Mouse (Mus musculus) lung, embryonic 14.5 days (tissue): ENCODE data around the gene Lrrc47. TPM values are rescaled to one million over a fixed set of nuclear protein-coding genes. Genes with fewer than 3 reads are reported as not detected.

Source experiments
- ATAC-seq: fragments of 200-750 bp; cut with Nextera tagmentation; 2 replicates; pipeline ENCODE4 v1.8.0; 2017; ENCODE audit warnings: mild to moderate bottlenecking, moderate TSS enrichment, moderate library complexity; ENCODE audit not compliant: insufficient read depth
- DNase-seq: peaks from one replicate; pipeline ENCODE4 v3.0.0-alpha.2; 2015
- H3K27ac ChIP-seq: fragments of 300-500 bp; sonication (generic); 2 replicates; pipeline ENCODE4 v1.5.1; 2014; ENCODE audit warnings: low read depth, mild to moderate bottlenecking, moderate library complexity
- H3K27me3 ChIP-seq: fragments of 300-500 bp; sonication (generic); 2 replicates; pipeline ENCODE4 v1.6.1; 2014; ENCODE audit warnings: low read length, control low read depth; ENCODE audit not compliant: insufficient read depth
- H3K36me3 ChIP-seq: fragments of 300-500 bp; sonication (generic); 2 replicates; pipeline ENCODE4 v1.6.1; 2014; ENCODE audit warnings: control low read depth; ENCODE audit not compliant: insufficient read depth
- H3K4me1 ChIP-seq: fragments of 300-500 bp; sonication (generic); 2 replicates; pipeline ENCODE4 v1.6.1; 2014; ENCODE audit warnings: antibody characterized with exemption, control low read depth; ENCODE audit not compliant: insufficient read depth
- H3K4me2 ChIP-seq: fragments of 300-500 bp; sonication (generic); 2 replicates; pipeline ENCODE4 v1.6.1; 2014; ENCODE audit warnings: mild to moderate bottlenecking
- H3K4me3 ChIP-seq: fragments of 300-500 bp; sonication (generic); 2 replicates; pipeline ENCODE4 v1.5.1; 2014; ENCODE audit warnings: low read depth, low read length
- H3K9ac ChIP-seq: fragments of 300-500 bp; sonication (generic); 2 replicates; pipeline ENCODE4 v1.6.1; 2014
- H3K9me3 ChIP-seq: fragments of 300-500 bp; sonication (generic); 2 replicates; pipeline ENCODE4 v1.6.1; 2016; ENCODE audit warnings: low read depth, low read length, control low read depth
- CTCF ChIP-seq: IDR thresholded peaks from 2 replicates; pipeline ENCODE4 v1.5.1; 2016; ENCODE audit warnings: antibody characterized with exemption, low read depth
- WGBS: fragments of 180-500 bp; shearing (Covaris S2); extraction: QIAGEN DNeasy Blood & Tissue Kit; methylation state at CpG from one replicate; pipeline ENCODE4 v1.1.7; 2014; 5-methylcytosine and 5-hydroxymethylcytosine counted together
- polyA plus RNA-seq: library from polyadenylated mRNA; unstranded; fragments of >200 nt; fragmentation: Nextera tagmentation; extraction: Ambion mirVana; gene quantifications from 2 replicates; pipeline ENCODE4 v1.2.1, GENCODE M21; 2014

Lrrc47 gene
- 13.2 and 13.6 TPM in 2 replicates for polyA plus RNA-seq

GRCm38 (mm10) chr4:154011646-154012089, at the start of gene Lrrc47:
Lrrc47 (plus strand) TSS chr4:154011731.
- no peak for TF ChIP-seq CTCF
- under 1% methylated on average over 57 of the region's 59 CpGs for WGBS
- H3K9me3 ChIP-seq, result no peaks in the 10 kb centered on the region
- H3K27ac ChIP-seq, result peak within 1 kb of the TSS; percentile 46; the same call in 1 of the 2 replicates
- peak; percentile 96 for ATAC-seq
- no peaks in the 10 kb centered on the region for H3K27me3 ChIP-seq
- H3K4me3 ChIP-seq, result peak within 1 kb of the TSS; percentile 99
- H3K36me3 ChIP-seq, result peaks cover 35% of the 10 kb centered on the region
- peak within 1 kb of the TSS; percentile 91 for H3K9ac ChIP-seq
- H3K4me1 ChIP-seq, result peaks cover 12% of the 10 kb centered on the region
- peak within 1 kb of the TSS; percentile 96 for H3K4me2 ChIP-seq
- peak; percentile 93 for DNase-seq

GRCm38 (mm10) chr4:153962631-153963030, 48.9 kb upstream of the Lrrc47 start:
- Histone ChIP-seq H3K9me3 (no peaks in the 10 kb centered on the region), H3K36me3 (peaks cover 66% of the 10 kb centered on the region), H3K27ac (no peak overlapping the region), H3K27me3 (no peaks in the 10 kb centered on the region), H3K4me1 (peaks cover 2% of the 10 kb centered on the region; the same call in 1 of the 2 replicates), H3K9ac (no peak overlapping the region), H3K4me3 (no peak overlapping the region), H3K4me2 (no peak overlapping the region)
- no peak for TF ChIP-seq CTCF
- no peak for ATAC-seq
- WGBS, result 80% methylated on average over 7 of the region's 7 CpGs
- no peak for DNase-seq

- WGBS, result 81% methylated on average over 5 of the region's 5 CpGs
- TF ChIP-seq CTCF, result no peak
- H3K4me2 ChIP-seq, result no peak overlapping the region
- no peaks in the 10 kb centered on the region for H3K4me1 ChIP-seq
- no peaks in the 10 kb centered on the region for H3K9me3 ChIP-seq
- DNase-seq (no peak), ATAC-seq (no peak)
- no peak overlapping the region for H3K4me3 ChIP-seq
- H3K27me3 ChIP-seq, result no peaks in the 10 kb centered on the region
- H3K36me3 ChIP-seq, result peaks cover 58% of the 10 kb centered on the region; the same call in 1 of the 2 replicates
- no peak overlapping the region for H3K27ac ChIP-seq
- H3K9ac ChIP-seq, result no peak overlapping the region
Measured at GRCm38 (mm10) chr4:153966651-153967050, 44.9 kb upstream of the Lrrc47 start.

- ATAC-seq (no peak), DNase-seq (no peak)
- Histone ChIP-seq H3K9me3 (no peaks in the 10 kb centered on the region), H3K36me3 (peaks cover 51% of the 10 kb centered on the region; the same call in 1 of the 2 replicates), H3K27ac (no peak overlapping the region), H3K4me2 (no peak overlapping the region), H3K4me1 (no peaks in the 10 kb centered on the region), H3K4me3 (no peak overlapping the region), H3K9ac (no peak overlapping the region), H3K27me3 (no peaks in the 10 kb centered on the region)
- WGBS, result 84% methylated on average over 2 of the region's 2 CpGs
- TF ChIP-seq CTCF, result no peak
Measured at GRCm38 (mm10) chr4:153967556-153967955, 44.0 kb upstream of the Lrrc47 start.

GRCm38 (mm10) chr4:153968063-153968462, 43.5 kb upstream of the Lrrc47 start:
- Histone ChIP-seq H3K36me3 (peaks cover 46% of the 10 kb centered on the region; the same call in 1 of the 2 replicates), H3K4me3 (no peak overlapping the region), H3K27me3 (no peaks in the 10 kb centered on the region), H3K4me1 (no peaks in the 10 kb centered on the region), H3K9ac (no peak overlapping the region), H3K27ac (no peak overlapping the region), H3K9me3 (no peaks in the 10 kb centered on the region), H3K4me2 (no peak overlapping the region)
- 81% methylated on average over 2 of the region's 2 CpGs for WGBS
- DNase-seq (no peak), ATAC-seq (no peak)
- 0 out of 2 replicates have a peak, but pooled peaks have one; percentile 11 for TF ChIP-seq CTCF

- DNase-seq, result peak; percentile 97
- TF ChIP-seq CTCF, result no peak
- peak within 1 kb of the TSS; percentile 72 for H3K4me3 ChIP-seq
- peak; percentile 99 for ATAC-seq
- peak within 1 kb of the TSS; percentile 73 for H3K4me2 ChIP-seq
- no peaks in the 10 kb centered on the region for H3K9me3 ChIP-seq
- under 1% methylated on average over 68 of the region's 68 CpGs for WGBS
- H3K27me3 ChIP-seq, result no peaks in the 10 kb centered on the region
- peak within 1 kb of the TSS; percentile 66 for H3K9ac ChIP-seq
- no peak within 1 kb of the TSS for H3K27ac ChIP-seq
- peaks cover 23% of the 10 kb centered on the region for H3K36me3 ChIP-seq
- peaks cover 4% of the 10 kb centered on the region for H3K4me1 ChIP-seq
Measured at GRCm38 (mm10) chr4:153974431-153975291, 36.9 kb upstream of the Lrrc47 start, which contains the start of the genes Dffb and Cep104. Dffb (minus strand) TSS chr4:153975126. Cep104 (plus strand) TSS chr4:153975194.

GRCm38 (mm10) chr4:153975292-153975662, 36.3 kb upstream of the Lrrc47 start:
- WGBS, result 1% methylated on average over 33 of the region's 33 CpGs
- Histone ChIP-seq H3K4me2 (peak overlapping the region; percentile 73), H3K9me3 (no peaks in the 10 kb centered on the region), H3K4me1 (peaks cover 4% of the 10 kb centered on the region), H3K4me3 (peak overlapping the region; percentile 72), H3K9ac (peak overlapping the region; percentile 66), H3K27me3 (no peaks in the 10 kb centered on the region), H3K27ac (no peak overlapping the region), H3K36me3 (peaks cover 23% of the 10 kb centered on the region)
- DNase-seq (peak; percentile 25), ATAC-seq (peak; percentile 76)
- no peak for TF ChIP-seq CTCF
